Mouse (Mus musculus) small intestine, adult 2 months (tissue): Measurements from ENCODE around the gene Ercc2.

Experiments
- CTCF ChIP-seq: fragments of 200-500 bp; IDR thresholded peaks from 2 replicates; pipeline ENCODE4 v1.5.1; 2012; ENCODE audit warnings: low read depth, mild to moderate bottlenecking, control low read depth, inconsistent platforms, low read length, moderate library complexity, mixed read lengths; ENCODE audit not compliant: insufficient replicate concordance, insufficient read length; ENCODE audit errors: extremely low read depth
- POLR2A ChIP-seq: fragments of 200-500 bp; IDR thresholded peaks from 2 replicates; pipeline ENCODE4 v1.6.1; 2012; ENCODE audit warnings: low read depth, mild to moderate bottlenecking, control low read depth, inconsistent platforms, low read length, moderate library complexity

- no peak for TF ChIP-seq POLR2A
- peak; percentile 27; the same call in 1 of the 2 replicates for TF ChIP-seq CTCF
Measured at GRCm38 (mm10) chr7:19432475-19432874, 50.7 kb downstream of the Ercc2 start.
